Mouse (Mus musculus): ENCODE measurements around the gene Gpr182. TPM values are rescaled to one million over a fixed set of nuclear protein-coding genes. Genes with fewer than 3 reads are reported as not detected.
"Not testable (repeated sequence)": the region's sequence is repeated elsewhere in the genome, so short reads cannot be mapped to it uniquely, and the experiment has no call there.

The Gpr182 gene
- polyA plus RNA-seq (2015; fragmentation: Nextera tagmentation; extraction: Ambion mirVana), result 0.90 and 1.3 TPM in 2 replicates

DNA sequence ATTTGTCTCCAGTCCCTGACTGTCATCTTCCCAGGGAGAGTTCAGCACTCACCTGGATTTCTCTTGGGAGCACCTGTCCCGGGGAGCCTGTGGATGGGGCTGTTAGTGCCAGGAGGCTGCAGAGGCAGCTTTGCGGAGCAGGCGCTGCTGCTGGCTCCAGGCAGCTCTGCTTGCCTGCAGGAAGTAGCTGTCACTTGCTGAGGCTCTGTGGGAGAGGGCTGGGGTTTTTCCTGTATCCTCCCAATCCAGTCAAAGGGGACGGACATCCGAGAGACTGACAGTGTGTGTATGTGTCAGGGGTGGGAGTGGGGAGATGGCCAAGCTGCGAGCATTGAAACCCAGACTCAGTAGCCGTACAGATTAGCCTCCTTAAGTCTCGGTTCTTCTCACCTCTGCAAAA, at the start of gene Gpr182:
Gpr182 (minus strand) TSS at position 185 of the 400 bp plus-strand sequence.
- H3K36me3 ChIP-seq, result peaks cover 14% of the 10 kb centered on the region
- WGBS, result 70% methylated on average over 8 of the region's 8 CpGs
- no peak within 1 kb of the TSS for H3K27ac ChIP-seq (replicated peaks)
- H3K4me2 ChIP-seq, result peak within 1 kb of the TSS; percentile 46
- no peaks in the 10 kb centered on the region for H3K9me3 ChIP-seq (replicated peaks)
- peaks cover 12% of the 10 kb centered on the region for H3K4me1 ChIP-seq
- H3K27me3 ChIP-seq (replicated peaks), result no peaks in the 10 kb centered on the region
- H3K4me3 ChIP-seq (replicated peaks), result no peak within 1 kb of the TSS
- no peak for ATAC-seq (ENCODE audit: low FRiP score)
- no peak within 1 kb of the TSS for H3K9ac ChIP-seq (replicated peaks)

- Histone ChIP-seq H3K27ac (replicated peaks) (no peak within 1 kb of the TSS), H3K4me1 (no peaks in the 10 kb centered on the region), H3K4me2 (no peak within 1 kb of the TSS), H3K4me3 (replicated peaks) (no peak within 1 kb of the TSS), H3K36me3 (no peaks in the 10 kb centered on the region), H3K9ac (replicated peaks) (no peak within 1 kb of the TSS), H3K27me3 (replicated peaks) (no peaks in the 10 kb centered on the region), H3K9me3 (replicated peaks) (no peaks in the 10 kb centered on the region)
- 95% methylated on average over 6 of the region's 6 CpGs for WGBS
- no peak for ATAC-seq (ENCODE audit: low FRiP score)
These were observed 49.4 kb upstream of the Gpr182 start, which contains the start of gene Rdh16 for GRCm38 (mm10) chr10:127800891-127801290. Rdh16 (plus strand) TSS chr10:127801152.

GRCm38 (mm10) chr10:127799295-127799694, 47.8 kb upstream of the Gpr182 start:
- Histone ChIP-seq H3K4me2 (no peak overlapping the region), H3K4me3 (replicated peaks) (no peak overlapping the region), H3K27me3 (replicated peaks) (no peaks in the 10 kb centered on the region), H3K27ac (replicated peaks) (no peak overlapping the region), H3K9me3 (replicated peaks) (no peaks in the 10 kb centered on the region), H3K36me3 (no peaks in the 10 kb centered on the region), H3K9ac (replicated peaks) (no peak overlapping the region), H3K4me1 (no peaks in the 10 kb centered on the region)
- ATAC-seq (ENCODE audit: low FRiP score), result no peak
- 89% methylated on average over 1 of the region's 1 CpGs for WGBS

DNA sequence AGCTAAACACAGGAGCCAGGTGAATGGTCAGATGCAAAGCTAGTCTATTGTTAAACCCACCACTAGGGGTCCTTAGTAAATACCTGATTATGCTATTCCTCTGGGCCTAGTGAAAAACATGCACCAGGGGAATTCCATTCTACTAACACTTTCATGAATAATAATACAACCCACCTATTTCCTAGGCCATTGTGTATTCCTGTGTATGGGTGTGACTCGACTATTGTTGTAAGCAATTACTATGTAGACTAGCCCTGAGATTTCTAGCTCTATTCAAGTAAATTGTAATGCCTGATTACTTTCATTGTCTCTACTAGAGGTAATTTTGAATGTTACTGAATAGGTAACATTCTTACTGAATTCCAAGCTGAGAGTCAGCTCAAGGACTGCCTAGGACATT, 33.9 kb upstream of the Gpr182 start:
- not testable (repeated sequence) for H3K4me1 ChIP-seq; H3K4me3 ChIP-seq (replicated peaks); H3K9ac ChIP-seq (replicated peaks); H3K27me3 ChIP-seq (replicated peaks); ATAC-seq (ENCODE audit: low FRiP score); H3K4me2 ChIP-seq; H3K36me3 ChIP-seq; H3K9me3 ChIP-seq (replicated peaks); H3K27ac ChIP-seq (replicated peaks)
- 89% methylated on average over 1 of the region's 1 CpGs for WGBS

DNA sequence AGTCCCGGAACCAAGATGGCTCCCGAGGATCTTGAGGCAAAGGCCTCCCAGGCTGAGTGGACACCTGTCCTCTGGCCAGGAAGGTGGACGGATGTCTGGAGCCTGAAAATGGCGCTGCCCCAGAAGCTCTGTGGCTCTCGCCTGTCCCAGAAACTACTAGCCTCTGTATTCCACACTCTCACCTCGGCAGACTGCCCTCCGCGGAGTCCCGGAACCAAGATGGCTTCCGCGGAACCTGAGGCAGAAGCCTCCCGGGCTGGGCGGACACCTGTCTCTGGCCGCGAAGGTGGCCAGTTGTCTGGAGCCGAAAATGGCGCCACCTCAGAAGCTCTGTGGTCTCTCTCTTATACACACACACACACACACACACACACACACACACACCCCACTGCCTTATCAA, 30.8 kb upstream of the Gpr182 start:
- H3K9me3 ChIP-seq (replicated peaks); H3K36me3 ChIP-seq; H3K27ac ChIP-seq (replicated peaks); H3K4me2 ChIP-seq; ATAC-seq (ENCODE audit: low FRiP score); H3K4me3 ChIP-seq (replicated peaks); H3K4me1 ChIP-seq; H3K27me3 ChIP-seq (replicated peaks); H3K9ac ChIP-seq (replicated peaks): not testable (repeated sequence)
- WGBS, result 97% methylated on average over 17 of the region's 17 CpGs

DNA sequence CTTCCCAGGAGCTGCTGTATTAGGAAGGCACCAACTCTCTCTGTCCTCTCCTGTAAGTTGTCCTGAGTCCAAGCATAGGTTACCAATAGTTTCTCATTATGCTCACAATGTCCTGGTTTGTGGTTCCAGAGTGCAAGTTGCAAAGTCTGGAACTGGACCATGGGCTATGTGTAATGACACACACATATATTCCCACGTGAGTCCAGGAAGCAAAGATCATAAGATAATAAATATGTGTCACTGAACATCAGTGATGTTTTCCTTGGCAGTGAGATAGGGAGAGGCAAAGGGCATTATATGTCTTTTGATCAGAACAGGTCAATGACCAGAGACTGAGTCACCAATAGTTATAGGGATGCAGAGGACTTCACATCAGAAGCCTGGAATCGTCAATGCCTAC, 24.5 kb upstream of the Gpr182 start, which contains the start of gene Rdh9:
Rdh9 (plus strand) TSS at position 376 of the 400 bp plus-strand sequence.
- Histone ChIP-seq H3K4me1 (no peaks in the 10 kb centered on the region), H3K27ac (replicated peaks) (no peak within 1 kb of the TSS), H3K4me3 (replicated peaks) (no peak within 1 kb of the TSS), H3K4me2 (no peak within 1 kb of the TSS), H3K27me3 (replicated peaks) (no peaks in the 10 kb centered on the region), H3K36me3 (no peaks in the 10 kb centered on the region), H3K9me3 (replicated peaks) (no peaks in the 10 kb centered on the region), H3K9ac (replicated peaks) (no peak within 1 kb of the TSS)
- 88% methylated on average over 2 of the region's 2 CpGs for WGBS
- ATAC-seq (ENCODE audit: low FRiP score), result no peak

GRCm38 (mm10) chr10:127766564-127766963, 15.0 kb upstream of the Gpr182 start:
- no peak overlapping the region for H3K27ac ChIP-seq (replicated peaks)
- H3K4me3 ChIP-seq (replicated peaks), result no peak overlapping the region
- WGBS, result 90% methylated on average over 1 of the region's 1 CpGs

DNA sequence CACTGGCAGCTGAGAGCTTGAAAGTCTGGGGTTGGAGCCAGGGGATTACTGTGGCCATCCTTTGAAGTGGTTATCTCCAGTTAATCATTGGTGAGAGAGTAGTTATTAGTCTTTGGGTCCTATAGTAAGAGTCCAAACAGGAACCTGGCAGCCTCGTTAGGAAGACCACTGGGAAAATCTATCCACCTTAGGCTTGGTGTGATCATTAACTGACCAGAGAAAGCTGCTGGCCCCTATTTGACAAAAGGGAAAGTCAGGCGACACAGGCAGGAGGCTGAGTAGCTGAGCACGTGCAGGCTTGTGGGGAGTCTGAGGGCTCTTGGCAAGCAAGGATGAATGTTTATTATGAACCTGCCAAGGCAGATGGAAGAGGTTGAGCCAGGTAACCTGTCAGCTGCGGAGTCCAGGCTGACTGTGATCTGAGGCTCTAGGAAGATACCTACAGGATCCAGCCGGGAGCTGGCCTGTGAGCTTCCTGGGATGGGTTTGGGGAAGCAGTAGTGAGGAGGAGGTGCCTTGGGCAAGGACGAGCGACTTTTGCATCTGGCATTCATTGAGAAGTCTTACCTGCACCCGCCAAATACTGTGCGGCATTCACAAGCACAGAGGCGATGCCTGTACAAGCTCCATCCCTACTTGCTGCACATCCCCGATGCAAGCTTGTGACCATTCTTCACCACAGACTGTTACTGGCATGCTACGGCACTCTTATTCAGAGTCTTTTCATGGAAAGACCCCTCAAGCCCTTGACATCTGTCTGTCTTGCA, 12.6 kb upstream of the Gpr182 start:
- Histone ChIP-seq H3K4me2 (no peak overlapping the region), H3K36me3 (no peaks in the 10 kb centered on the region), H3K9ac (replicated peaks) (no peak overlapping the region), H3K4me1 (no peaks in the 10 kb centered on the region), H3K4me3 (replicated peaks) (no peak overlapping the region), H3K27ac (replicated peaks) (no peak overlapping the region), H3K27me3 (replicated peaks) (no peaks in the 10 kb centered on the region), H3K9me3 (replicated peaks) (no peaks in the 10 kb centered on the region)
- ATAC-seq (ENCODE audit: low FRiP score), result no peak
- 64% methylated on average over 12 of the region's 12 CpGs for WGBS

More at GRCm38 (mm10) chr10:127766564-127766963, 15.0 kb upstream of the Gpr182 start:
- Histone ChIP-seq H3K9ac (replicated peaks) (no peak overlapping the region), H3K9me3 (replicated peaks) (no peaks in the 10 kb centered on the region), H3K27me3 (replicated peaks) (no peaks in the 10 kb centered on the region), H3K36me3 (no peaks in the 10 kb centered on the region), H3K4me1 (no peaks in the 10 kb centered on the region), H3K4me2 (no peak overlapping the region)
- no peak for ATAC-seq (ENCODE audit: low FRiP score)

DNA sequence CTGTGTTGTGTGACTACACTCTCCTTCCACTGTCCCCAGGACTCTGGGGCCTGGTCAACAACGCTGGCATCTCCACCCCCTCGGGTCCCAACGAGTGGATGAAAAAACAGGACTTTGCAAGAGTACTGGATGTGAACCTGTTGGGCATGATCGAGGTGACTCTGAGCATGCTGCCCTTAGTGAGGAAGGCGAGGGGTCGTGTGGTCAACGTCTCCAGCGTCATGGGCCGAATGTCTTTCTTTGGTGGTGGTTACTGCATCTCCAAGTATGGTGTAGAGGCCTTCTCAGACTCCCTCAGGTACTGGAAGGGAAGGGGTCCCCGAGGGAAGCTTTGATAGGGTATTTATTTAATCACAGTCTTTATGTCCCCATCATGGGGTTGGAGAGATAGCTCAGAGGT, 11.4 kb upstream of the Gpr182 start:
- not testable (repeated sequence) for H3K36me3 ChIP-seq; H3K27ac ChIP-seq (replicated peaks); ATAC-seq (ENCODE audit: low FRiP score); H3K9me3 ChIP-seq (replicated peaks); H3K27me3 ChIP-seq (replicated peaks); H3K4me1 ChIP-seq; H3K4me2 ChIP-seq; H3K4me3 ChIP-seq (replicated peaks); H3K9ac ChIP-seq (replicated peaks)
- WGBS, result 89% methylated on average over 10 of the region's 10 CpGs

- no peaks in the 10 kb centered on the region for H3K9me3 ChIP-seq (replicated peaks)
- WGBS, result 77% methylated on average over 9 of the region's 9 CpGs
- H3K9ac ChIP-seq (replicated peaks), result no peak within 1 kb of the TSS
- no peak for ATAC-seq (ENCODE audit: low FRiP score)
- no peak within 1 kb of the TSS for H3K27ac ChIP-seq (replicated peaks)
- no peak within 1 kb of the TSS for H3K4me2 ChIP-seq
- no peaks in the 10 kb centered on the region for H3K4me1 ChIP-seq
- H3K36me3 ChIP-seq, result no peaks in the 10 kb centered on the region
- no peak within 1 kb of the TSS for H3K4me3 ChIP-seq (replicated peaks)
- no peaks in the 10 kb centered on the region for H3K27me3 ChIP-seq (replicated peaks)
These were observed 7.9 kb upstream of the Gpr182 start, which contains the start of the genes Rdh1 and Rdh16f1 for GRCm38 (mm10) chr10:127759181-127760110. Rdh1 (plus strand) TSS chr10:127759721. Rdh16f1 (plus strand) TSS chr10:127759787.

DNA sequence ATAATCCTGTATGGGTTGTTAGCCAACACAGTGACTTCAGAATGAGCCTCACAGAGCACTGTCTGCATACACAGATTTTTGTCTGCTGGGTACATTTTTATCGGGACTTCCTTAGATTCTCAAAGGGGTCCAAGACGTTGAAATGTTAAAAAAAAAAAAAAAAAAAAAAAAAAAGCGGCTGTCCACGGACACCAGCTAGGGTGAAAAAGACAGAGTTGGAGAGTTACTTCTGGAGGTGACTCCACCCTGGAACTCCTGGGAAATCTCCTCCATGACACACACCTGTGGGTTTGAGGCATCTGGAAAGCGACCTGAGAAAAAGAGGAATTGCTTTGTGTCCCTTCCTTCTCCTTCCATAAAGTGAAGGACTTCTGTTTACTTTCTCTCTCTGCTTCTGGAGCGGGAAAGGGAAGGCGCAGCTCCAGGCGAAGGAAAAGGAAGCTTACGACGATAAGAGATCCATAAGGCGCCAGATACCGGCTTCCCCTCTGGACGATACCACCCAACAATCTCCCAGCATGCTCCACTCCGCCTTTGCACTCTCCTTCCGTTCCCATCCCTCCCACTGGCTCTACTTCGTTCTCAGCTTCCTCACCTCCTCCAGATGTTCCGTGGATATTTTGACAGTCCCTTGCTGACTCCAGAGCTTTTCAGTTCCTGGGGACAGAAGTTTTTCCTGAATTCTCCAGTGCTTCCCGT, 4.4 kb upstream of the Gpr182 start:
- no peaks in the 10 kb centered on the region for H3K27me3 ChIP-seq (replicated peaks)
- no peak for ATAC-seq (ENCODE audit: low FRiP score)
- H3K9ac ChIP-seq (replicated peaks), result no peak overlapping the region
- H3K27ac ChIP-seq (replicated peaks), result no peak overlapping the region
- H3K9me3 ChIP-seq (replicated peaks), result no peaks in the 10 kb centered on the region
- no peaks in the 10 kb centered on the region for H3K4me1 ChIP-seq
- no peaks in the 10 kb centered on the region for H3K36me3 ChIP-seq
- peak overlapping the region; percentile 34 for H3K4me2 ChIP-seq
- H3K4me3 ChIP-seq (replicated peaks), result no peak overlapping the region
- 57% methylated on average over 17 of the region's 18 CpGs for WGBS

All from neural tube, embryonic 15.5 days (tissue).